Mouse (Mus musculus) kidney, adult 11 months (tissue): ENCODE results near the gene Epb41.
A peak's percentile ranks its signal among the peaks of the same experiment; 100 is the strongest.

Source experiments
- DNase-seq: peaks from one replicate; pipeline ENCODE4 v3.0.0; 2022

Gene Epb41

DNA sequence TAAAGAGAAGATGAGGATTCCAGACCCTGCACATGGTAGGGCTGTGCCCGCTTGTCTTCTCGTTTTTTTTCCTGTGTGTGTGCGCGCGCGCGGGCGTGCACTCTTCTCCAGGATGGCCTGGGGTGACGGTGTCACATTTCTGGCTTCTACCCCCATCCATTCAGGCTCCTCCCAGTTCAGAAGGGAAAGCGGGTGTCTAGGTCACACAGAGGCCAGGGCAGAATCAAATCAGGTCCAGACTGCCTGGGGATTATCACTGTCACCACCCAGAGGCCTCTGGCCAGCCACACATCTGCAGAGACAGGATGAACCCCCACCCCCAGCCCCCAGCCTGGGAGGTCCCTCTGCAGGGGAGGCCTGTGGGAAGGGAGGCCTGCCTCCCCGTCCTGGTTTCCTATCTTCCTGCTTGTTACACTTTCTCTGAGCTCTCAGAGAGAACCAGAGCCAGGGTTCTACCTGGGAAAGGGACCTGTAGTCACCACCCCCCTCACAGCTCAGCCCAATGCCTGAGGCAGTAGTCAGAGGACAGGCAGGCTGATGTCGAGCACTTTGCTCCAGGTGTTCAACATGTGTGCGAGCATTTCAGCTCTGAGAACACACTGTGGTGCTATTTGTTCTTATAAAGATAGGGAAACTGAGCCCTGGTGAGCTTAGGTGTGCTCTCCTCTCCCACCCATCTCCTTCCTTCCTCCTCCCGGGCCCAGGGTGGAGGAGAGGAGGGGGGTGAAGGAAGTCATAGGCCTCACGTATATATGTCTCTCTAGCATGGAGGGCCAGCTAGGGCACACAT, 156.2 kb downstream of the Epb41 start:
- peak; percentile 67 for DNase-seq

DNA sequence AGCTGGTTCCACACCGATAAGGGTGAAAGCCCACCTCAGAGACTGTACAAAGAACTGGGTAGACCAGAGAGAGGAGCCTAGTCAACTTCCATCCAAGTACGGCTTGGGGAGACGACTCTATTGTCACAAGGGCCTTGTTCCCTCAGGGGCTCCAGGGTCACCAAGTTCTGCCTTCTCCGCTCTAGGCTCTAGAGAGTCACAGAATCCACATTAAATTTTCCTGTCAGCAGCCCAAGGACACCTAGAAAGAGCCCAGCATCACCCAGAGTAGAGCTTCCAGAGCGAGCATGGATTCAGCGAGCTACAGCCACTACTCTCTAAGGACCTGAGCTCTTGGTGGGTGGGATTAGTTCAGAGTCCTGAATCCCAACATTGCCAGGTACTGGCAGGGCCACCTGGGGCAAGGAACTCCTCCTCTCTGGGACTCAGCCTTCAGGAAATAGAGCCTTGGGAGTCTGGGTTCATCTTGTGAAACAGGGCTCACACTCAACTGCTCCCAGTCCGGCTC, 157.0 kb downstream of the Epb41 start:
- no peak for DNase-seq

- DNase-seq: no peak
These were observed 158.0 kb downstream of the Epb41 start for GRCm38 (mm10) chr4:131917010-131917555.

GRCm38 (mm10) chr4:131916425-131916824, 158.7 kb downstream of the Epb41 start:
- peak; percentile 92 for DNase-seq

DNA sequence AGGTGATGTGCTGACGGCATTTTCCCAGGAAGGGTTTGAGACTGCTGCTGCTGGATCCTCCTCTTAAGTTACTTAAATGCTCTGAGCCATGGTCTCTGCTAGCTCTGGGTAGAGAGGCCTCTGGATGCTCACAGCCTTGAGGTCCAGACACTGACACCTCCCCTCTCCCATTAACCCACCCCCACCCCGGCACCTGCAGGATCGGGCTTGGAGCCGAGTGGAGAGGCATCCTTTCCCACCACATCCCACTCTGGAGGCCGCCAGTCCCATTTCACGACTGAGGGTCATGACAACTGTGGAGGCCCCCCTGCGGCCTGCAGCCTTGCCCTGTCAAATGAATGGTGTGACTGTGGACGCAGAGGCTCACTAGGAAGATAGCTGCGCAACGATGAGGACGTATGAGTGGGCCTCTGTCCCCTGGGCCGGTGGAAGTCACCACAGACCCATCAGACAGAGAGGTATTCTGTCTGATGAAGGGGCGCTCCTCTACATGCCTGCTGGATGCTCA, 159.2 kb downstream of the Epb41 start:
- DNase-seq: no peak

DNA sequence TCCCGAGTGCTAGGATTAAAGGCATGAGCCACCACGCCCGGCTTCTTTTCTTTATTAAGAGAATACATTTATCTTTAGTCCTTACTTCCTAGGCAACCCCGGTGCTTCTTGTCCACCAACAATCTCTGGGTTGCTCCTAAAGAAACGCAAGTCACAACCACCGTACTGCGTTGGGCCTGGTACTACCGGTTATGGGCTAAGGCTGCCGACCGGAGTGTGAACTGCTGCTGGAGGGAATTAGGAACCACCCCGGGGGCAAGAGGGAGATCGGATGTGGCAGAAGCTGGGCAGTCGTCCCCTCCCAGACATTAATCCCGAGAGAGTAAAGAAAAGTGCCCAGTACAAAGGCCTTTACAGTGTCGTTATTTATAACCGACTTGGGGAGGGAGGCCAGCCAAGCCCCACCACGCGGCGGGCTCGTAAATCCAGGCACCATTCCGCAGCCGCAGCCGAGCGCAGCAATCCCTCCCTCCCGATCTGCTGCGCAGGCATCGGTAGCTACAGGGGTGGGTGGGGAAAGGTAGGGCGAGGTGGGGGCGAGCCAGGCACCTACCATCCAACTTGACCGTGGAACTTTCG, 160.1 kb downstream of the Epb41 start:
- DNase-seq: peak; percentile 69

- no peak for DNase-seq
These were observed 161.0 kb downstream of the Epb41 start for GRCm38 (mm10) chr4:131914046-131914643.

GRCm38 (mm10) chr4:131913526-131913925, 161.6 kb downstream of the Epb41 start:
- no peak for DNase-seq

DNA sequence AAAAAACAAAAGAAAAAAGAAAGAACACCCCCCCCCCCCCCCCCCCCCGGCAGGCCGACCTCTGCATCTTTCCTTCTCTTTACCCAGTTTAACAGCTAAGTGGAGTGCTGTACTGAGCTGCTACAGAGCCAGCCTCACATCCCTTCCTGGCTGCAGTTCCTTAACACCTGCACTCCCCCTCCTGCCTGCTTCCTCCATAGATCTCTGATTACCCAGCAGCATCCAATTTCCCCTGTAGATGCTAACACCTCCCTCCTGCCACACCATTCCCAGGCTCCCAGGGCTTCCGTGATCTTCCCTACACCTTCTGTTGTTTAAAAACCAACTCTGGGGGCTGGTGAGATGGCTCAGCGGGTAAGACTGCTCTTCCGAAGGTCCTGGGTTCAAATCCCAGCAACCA, 163.6 kb downstream of the Epb41 start:
- no peak for DNase-seq

GRCm38 (mm10) chr4:131910237-131910994, 164.7 kb downstream of the Epb41 start:
- no peak for DNase-seq

- DNase-seq: no peak
These were observed 167.2 kb downstream of the Epb41 start for GRCm38 (mm10) chr4:131907912-131908311.

DNA sequence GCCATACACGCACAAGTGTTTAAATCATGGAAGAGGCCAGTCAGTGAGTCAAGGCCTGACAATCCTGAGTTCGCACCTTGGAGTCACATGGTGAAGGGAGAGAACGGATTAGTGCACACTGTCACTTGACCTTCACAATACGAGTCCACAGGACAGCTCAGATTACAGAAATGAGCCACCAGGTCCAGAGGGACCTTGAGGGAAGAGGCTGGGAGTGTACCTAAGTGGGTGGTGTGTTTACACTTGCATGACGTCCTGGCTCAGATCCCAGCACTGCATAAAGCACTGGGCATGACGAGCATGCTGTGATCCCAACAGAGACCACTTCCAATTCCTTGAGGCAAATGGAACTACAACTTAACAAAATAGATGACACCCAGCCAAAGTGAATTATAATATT, 168.7 kb downstream of the Epb41 start:
- DNase-seq: no peak

GRCm38 (mm10) chr4:131904478-131904877, 170.6 kb downstream of the Epb41 start:
- no peak for DNase-seq

GRCm38 (mm10) chr4:131901090-131901489, 174.0 kb downstream of the Epb41 start:
- DNase-seq: no peak

GRCm38 (mm10) chr4:131899180-131899554, 176.0 kb downstream of the Epb41 start:
- DNase-seq: no peak

DNA sequence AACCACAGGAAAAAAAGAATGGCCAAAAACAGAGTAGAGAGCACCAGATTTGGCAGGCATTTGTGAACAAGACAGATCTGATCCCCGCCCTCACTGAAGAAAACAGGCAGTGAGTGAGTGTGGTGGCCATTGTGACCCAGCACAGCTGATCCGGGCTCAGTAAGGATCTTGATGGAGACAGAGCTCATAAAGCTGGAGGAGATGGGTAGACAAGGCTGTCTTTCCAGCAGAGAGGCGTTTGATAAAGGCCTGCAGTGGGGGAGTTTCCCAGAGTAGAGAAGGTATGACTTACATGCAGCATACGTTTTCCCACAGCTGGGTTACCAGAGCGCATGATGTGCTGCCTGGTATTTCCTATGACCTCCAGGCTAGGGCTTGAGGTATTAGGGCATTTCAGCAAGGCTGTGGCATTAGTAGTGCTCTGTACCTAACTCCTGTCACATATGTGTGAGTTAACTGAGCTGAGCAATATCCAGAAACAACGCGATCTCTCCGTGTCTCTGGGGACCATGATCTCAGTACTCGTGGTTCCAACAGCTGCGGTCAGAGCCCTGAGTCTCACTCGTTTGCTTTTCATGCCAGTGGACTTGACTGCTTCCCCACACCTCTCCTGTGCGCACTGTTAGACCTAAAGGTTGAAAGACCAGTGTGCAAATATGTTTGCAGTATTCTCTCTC, 176.5 kb downstream of the Epb41 start:
- DNase-seq: no peak

- DNase-seq: peak; percentile 83
These were observed 177.3 kb downstream of the Epb41 start for GRCm38 (mm10) chr4:131897787-131898186.

GRCm38 (mm10) chr4:131897109-131897508, 178.0 kb downstream of the Epb41 start:
- no peak for DNase-seq

DNA sequence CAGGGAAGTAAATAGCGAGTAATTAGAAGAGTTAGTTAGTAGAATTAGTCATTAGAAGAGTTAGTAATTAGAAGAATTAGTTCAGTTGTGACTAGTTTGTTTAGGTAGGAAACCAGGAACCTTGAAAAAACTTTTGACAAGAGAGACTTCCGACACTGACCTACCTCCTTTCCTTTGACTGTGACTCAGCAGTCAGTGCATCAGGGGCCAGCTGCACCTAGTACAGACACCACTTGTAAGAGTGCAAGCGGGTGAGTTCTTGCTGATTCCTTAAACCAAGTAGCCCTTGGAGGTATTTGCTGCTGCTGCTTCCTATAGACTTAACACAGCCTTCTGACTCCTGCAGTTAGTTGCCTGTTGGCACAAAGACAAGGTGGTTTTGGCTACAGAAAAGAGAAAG, 184.4 kb downstream of the Epb41 start:
- no peak for DNase-seq

GRCm38 (mm10) chr4:131888564-131888963, 186.6 kb downstream of the Epb41 start:
- no peak for DNase-seq

GRCm38 (mm10) chr4:131885376-131885775, 189.7 kb downstream of the Epb41 start:
- DNase-seq: no peak

DNA sequence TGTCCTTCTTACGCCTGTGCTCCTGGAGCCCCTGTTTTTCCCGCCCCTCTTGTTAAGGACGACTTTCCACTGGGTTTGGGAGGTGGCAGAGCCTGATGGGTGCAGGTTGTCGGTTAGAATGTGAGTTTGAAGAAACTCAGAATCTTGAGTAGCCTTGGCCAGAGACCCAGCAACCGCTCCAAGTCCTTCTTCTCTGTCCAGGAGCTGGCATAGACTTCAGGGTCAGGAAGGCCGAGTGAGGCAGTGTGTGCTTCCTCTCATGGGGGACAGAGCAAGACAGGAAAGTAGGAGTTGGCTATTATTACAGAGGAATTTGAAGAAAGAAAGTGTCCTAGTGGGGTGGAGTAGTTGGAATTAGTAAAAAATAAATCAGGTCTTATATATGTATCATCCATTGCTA, 191.6 kb downstream of the Epb41 start:
- DNase-seq: no peak
